Mouse (Mus musculus): ENCODE data around the gene Nkd1.

The Nkd1 gene

GRCm38 (mm10) chr8:88577666-88578065 lies 56.5 kb downstream of the Nkd1 start:
- no peak for DNase-seq

DNA sequence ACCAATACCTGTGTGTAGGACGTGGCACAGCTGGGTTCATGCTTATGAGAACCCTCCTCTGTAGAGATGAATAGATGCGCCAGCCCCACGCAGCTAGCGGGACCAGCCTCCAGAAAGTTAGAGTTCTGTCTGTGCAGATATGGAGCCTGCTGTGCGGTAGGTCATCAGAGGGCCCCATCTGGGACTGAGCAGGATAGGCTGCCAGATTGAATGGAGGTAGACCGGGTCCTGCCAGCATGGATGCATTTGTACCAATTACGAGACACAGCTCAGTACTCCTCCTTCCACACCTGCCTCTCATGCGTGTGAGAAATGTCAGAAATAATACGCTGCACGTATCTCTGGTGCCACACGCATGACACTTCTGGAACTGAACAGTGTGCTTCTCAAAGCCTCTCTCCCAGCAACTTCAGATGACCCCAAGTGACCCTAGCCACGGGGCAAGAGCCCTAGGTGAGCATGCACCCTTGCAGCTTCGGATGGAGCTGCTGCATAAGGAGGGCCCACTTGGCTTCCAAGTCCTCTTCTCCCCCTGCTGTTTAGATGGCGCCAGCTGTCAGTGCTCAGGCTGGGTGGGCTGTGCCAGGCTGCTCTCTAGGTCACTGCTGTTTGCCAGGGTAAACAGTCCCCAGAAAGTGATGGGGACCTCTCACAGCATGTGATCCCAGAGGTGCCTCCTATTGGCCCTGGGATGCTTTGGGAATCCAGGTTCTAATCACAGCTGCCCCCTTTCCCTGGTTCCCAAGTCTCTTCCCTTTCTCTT lies 57.4 kb downstream of the Nkd1 start:
- no peak for DNase-seq

- DNase-seq = peak; percentile 62
Observed at GRCm38 (mm10) chr8:88579246-88579645, 58.1 kb downstream of the Nkd1 start.

- DNase-seq = no peak
Observed at GRCm38 (mm10) chr8:88579668-88580330, 58.6 kb downstream of the Nkd1 start.

DNA sequence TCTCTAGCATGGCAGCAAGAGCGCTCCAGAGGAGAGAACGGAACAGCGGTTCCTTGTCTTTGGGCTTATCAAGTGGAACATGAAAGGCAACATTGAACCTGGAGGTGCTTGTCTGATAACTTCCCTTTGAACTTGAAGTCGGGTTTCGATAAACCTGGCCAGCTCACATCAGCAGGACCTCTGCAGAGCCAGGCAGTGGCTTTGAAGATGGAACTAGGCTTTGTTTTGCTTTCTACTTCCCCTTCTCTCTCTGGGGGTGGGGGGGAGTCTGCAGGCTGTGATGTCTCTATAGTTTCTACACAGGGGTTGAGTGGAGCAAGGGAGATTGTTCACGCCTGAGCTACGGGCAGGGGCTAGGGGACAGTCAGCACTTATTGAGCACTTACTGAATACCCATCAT lies 59.6 kb downstream of the Nkd1 start:
- DNase-seq = no peak

DNA sequence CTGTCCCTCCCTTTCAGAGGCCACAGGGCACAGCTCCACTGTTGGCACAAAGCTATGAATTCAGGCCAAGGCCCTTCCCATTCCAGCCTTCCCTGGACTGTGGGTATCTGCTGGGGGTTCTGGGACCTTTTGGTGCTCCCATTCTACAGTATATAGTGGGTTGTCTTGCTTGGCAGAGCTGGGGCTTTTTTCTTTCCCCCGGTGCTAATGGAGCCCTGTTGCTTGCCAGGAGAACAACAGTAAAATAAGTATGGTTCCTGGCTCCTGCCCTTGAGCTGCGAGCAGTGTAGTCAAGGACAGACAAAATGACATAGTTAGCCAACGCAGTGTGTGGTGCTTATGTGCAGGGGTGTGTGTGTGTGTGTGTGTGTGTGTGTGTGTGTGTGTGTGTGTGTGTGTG lies 62.7 kb downstream of the Nkd1 start:
- DNase-seq = no peak

- no peak for DNase-seq
Observed at GRCm38 (mm10) chr8:88588205-88588889, 67.2 kb downstream of the Nkd1 start.

- no peak for DNase-seq
Observed at GRCm38 (mm10) chr8:88590226-88590625, 69.1 kb downstream of the Nkd1 start.

DNA sequence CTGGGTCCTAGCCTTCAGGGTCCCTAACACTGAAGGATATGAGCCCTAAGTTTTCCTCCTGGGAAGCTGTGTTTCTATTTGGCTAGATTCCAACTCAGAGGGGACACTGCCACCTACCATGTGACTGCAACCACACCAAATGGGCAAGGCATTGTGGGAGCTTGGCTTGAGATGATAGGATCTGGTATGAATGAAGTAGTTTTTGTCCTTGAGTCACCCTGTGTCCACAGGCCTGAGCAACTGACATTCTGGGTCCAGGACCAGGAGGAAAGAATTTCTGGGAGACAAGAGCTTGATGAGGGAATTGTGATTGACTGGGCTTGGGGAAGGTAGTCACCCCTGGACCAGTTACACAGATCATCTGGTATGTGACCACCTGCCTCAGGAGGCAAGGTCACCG lies 72.8 kb downstream of the Nkd1 start:
- no peak for DNase-seq

DNA sequence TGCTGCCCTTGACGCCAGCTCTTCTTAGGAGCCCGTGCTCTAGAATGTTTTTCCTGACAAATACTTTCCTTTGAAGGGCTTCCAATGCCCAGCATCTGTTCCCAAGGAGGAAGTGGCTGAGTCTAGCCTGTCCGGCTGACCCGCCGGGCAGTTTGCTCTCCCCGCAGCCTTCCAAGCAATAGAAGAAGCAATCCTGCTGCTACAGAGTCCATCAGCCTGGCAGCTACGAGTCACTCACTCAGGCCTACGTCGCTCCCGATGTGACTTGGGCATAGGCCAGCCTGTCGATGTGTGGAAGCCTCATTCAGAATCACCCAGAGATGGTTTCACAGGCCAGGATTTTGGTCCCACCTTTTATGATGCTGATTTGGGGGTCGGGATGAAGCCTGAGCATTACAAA lies 74.9 kb downstream of the Nkd1 start:
- no peak for DNase-seq

- no peak for DNase-seq
Observed at GRCm38 (mm10) chr8:88598578-88598977, 77.4 kb downstream of the Nkd1 start.

DNA sequence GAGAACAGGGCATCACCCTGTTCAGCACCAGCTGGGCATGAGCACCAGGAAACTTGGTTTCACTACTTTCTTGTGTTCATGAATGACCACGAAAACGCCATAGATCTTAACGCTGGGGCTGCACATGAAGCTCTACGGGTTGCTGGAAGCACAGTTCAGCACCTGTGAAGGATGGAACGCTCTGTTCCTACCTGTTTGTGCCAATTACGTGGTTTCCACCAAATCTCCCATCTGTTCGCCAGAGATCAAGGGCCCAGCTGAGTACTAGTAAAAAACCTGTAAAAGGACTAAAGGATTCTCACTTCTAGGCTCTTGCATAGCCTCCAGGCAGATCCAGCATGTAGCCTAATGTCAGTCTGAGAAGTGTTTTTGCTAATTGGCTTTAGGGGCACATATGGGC lies 78.3 kb downstream of the Nkd1 start:
- DNase-seq = no peak

- no peak for DNase-seq
Observed at GRCm38 (mm10) chr8:88603446-88603989, 82.4 kb downstream of the Nkd1 start.

- DNase-seq = peak; percentile 71 to 81
Observed at GRCm38 (mm10) chr8:88604065-88605038, 83.2 kb downstream of the Nkd1 start.

DNA sequence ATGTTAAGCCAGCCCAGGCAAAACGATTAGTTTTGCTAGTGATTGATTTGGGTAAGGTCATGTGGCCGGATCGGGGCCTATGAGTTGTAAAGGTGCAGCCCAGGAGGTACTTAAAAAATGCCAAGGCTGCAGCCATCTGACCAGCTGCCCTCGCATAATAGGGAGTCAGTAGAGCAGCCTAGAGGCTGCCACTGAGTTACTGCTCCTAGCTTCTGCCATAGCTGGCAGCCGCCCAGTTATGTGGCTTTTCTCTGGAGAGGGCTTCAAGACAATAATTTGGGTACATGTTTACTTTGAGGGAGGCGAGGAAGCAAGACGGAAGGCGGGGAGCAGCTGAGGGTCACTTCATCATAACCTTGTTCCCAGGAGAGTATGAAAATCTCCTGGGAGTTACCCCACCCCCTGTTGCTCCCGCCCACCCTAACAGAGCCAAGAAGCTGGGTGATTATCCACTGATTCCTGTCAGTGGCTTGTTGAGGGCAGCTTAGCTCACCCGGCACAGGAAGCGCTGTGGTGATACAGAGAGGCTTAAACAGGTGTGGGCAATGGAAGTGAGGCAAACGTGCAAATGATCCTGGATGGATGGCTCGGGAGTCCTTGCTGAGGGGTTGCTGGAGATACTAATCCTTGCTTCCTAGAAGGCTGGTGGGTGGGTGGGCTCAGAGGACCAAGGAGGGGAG lies 84.3 kb downstream of the Nkd1 start:
- DNase-seq = no peak

DNA sequence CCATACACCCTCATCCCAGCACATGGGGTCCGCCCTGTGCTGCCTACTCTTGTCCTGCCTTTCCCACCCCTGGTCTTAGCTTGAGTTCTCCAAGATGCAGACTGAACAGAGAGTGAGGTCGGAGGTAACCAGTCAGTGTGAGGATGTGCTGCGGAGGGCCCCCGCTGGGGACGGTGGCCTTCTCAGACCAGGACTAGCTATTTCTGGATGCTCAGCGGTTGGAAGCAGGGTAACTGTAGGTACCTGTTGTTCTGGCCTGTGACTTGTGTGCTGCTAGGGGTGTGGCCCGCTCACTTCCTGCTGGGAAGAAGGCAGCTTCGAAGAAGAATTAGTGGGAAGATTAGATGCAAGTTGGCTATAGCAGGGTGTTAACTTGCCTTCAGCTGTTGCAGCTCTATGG lies 87.9 kb downstream of the Nkd1 start:
- DNase-seq = no peak

DNA sequence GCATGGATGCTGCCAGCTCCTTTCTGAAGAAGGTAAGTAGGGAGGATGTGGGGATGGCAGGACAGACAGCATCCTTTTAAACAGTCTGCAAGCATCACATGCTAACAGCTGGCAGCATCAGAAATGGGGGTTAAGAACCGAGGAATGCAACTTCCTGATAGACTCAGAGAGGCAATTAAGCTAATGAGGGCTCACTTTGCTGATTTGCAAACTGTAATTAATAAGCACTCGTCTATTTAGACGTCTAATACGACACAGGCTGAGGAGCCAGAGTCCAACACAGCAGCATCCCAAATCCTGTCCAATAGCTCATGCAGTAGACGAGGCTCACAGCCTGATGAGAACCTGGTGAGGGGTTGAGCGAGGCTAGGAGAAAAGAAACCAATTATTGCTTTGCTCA lies 89.1 kb downstream of the Nkd1 start:
- no peak for DNase-seq

DNA sequence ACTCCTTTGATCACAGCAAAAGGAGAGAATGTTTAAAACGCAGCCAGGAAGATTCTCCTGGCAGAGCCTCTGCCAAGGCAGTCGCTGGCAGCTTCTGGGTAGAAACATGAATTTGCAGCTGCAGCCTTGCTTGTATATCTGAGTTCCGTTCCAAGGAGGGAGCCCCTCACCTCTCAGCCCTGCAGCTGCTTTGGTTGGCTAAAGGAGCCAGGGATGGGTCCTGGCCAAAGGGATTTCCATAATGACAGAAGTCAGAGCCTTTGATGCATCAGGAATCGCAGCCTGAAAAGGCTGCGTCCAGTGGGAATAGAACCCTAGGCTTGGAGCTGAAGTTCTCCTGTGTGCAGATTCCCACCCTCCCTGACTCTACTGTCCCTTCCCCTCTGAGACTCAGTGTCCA lies 93.8 kb downstream of the Nkd1 start:
- no peak for DNase-seq

DNA sequence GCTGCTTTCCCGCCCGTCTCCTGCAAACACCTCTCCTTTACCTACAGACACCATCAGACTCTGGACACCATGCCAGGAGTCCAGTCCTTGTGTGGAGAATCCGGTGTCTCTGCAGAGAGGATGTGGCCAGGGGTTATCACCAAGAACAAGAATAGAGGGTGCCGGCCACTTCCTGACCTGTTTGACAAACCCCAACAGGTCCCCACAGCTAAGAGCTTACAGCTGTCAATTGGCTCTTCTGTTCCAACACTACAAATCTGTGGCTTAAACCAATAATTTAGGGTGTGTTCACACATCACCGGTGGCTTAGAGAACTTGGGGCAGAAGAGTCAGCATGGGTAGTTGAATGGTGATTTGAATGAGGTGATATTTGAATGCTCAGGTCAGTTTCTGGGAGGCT lies 97.5 kb downstream of the Nkd1 start:
- no peak for DNase-seq

DNA sequence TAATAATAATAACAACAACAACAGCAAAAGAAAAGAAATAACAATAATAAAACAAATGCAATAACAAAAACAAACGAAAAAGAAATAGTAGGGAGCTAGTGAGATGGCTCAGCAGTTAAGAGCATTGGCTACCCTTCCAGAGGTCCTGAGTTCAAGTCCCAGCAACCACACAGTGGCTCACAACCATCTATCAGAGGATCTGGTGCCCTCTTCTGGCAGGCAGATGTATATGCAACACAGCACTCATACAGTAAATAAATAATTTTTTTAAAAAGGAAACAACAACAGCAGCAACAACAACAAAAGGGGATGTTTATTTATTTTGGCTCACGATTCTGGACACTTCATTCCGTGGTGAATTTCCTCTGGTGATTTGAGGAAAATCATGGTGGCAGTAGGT lies 98.4 kb downstream of the Nkd1 start:
- no peak for DNase-seq

GRCm38 (mm10) chr8:88620931-88621330 lies 99.8 kb downstream of the Nkd1 start:
- DNase-seq = no peak

- peak; percentile 65 to 85 for DNase-seq
Observed at GRCm38 (mm10) chr8:88621408-88621807, 100.3 kb downstream of the Nkd1 start.

Data from kidney, postnatal 25 days (tissue).